Mouse (Mus musculus): ENCODE measurements around the gene Ripply3.

DNA sequence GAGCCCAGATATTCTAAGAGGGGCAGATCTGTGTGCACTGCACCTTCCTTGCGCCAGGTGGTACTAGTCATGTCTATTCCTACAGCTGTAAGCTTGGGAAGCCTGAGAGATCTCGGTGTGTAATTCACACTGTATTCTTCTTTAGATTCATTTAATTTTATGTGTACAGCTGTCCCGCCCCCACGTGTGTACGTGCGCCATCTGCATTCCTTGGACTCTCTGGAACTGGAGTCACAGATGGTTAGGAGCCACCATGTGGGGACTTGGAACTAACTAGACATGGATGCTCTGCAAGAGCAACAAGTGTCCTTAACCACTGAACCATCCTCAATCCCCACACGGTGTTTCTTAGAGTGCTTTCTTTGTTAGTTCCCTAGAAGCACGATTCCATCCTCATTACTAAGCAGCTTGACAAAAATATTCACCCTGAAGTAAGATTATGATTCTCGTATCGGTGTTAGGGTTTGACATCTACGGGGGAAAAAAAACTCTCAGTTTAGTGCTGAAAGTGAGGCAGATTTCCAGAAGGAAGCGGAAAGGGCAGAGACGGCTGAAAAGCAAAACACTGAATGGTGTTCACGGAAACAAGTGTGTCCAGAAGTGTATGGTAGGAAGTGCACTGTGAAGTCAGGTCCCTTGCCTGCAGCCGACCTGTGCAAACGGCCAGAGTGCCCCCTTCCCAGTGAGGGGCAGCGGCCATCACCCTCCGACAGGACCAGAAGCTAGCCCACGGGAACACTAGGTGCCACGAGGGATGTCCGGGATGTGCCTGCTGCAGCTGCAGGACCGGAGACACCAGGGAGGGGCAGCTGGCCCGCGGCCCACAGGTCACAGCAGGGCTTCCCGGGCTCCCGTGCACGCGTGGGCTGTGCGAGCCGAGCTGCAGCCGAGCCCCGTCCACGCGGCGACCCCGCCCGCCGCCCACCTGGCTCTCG lies 38.8 kb upstream of the Ripply3 start:
- no peak for TF ChIP-seq CTCF (IDR thresholded peaks at IDR 0.05; ENCODE audit: borderline replicate concordance, extremely low read depth, insufficient read depth, insufficient read length)
- TF ChIP-seq POLR2A (IDR thresholded peaks at IDR 0.05; ENCODE audit: borderline replicate concordance, extremely low read depth, insufficient read depth, insufficient read length, poor library complexity, severe bottlenecking): no peak
